Mouse (Mus musculus) heart, embryonic 16.5 days (tissue): ENCODE measurements around the gene Fgd5. TPM values are rescaled to one million over a fixed set of nuclear protein-coding genes. Genes with fewer than 3 reads are reported as not detected.

Experiments used
- ATAC-seq: fragments of 200-750 bp; cut with Nextera tagmentation; replicated peaks from 2 replicates; pipeline ENCODE4 v1.8.0; 2017; ENCODE audit warnings: moderate number of reproducible peaks; ENCODE audit not compliant: insufficient read depth, low FRiP score; ENCODE audit errors: extremely low read depth
- H3K27ac ChIP-seq: fragments of 300-500 bp; sonication (generic); 2 replicates; pipeline ENCODE4 v1.5.1; 2014; ENCODE audit warnings: mild to moderate bottlenecking, low read length, control low read depth, moderate library complexity
- H3K27me3 ChIP-seq: fragments of 300-500 bp; sonication (generic); 2 replicates; pipeline ENCODE4 v1.6.1; 2014; ENCODE audit warnings: low read length, mixed read lengths; ENCODE audit not compliant: control insufficient read depth, insufficient read depth
- H3K36me3 ChIP-seq: fragments of 300-500 bp; sonication (generic); 2 replicates; pipeline ENCODE4 v1.6.1; 2014; ENCODE audit not compliant: control insufficient read depth, insufficient read depth
- H3K4me1 ChIP-seq: fragments of 300-500 bp; sonication (generic); 2 replicates; pipeline ENCODE4 v1.6.1; 2014; ENCODE audit warnings: low read length, mixed read lengths; ENCODE audit not compliant: control insufficient read depth, insufficient read depth
- H3K4me2 ChIP-seq: fragments of 300-500 bp; sonication (generic); 2 replicates; pipeline ENCODE4 v1.6.1; 2014; ENCODE audit warnings: low read depth, mild to moderate bottlenecking, control low read depth, low read length
- H3K4me3 ChIP-seq: fragments of 300-500 bp; sonication (generic); 2 replicates; pipeline ENCODE4 v1.5.1; 2014; ENCODE audit warnings: mild to moderate bottlenecking, control low read depth, low read length
- H3K9ac ChIP-seq: fragments of 300-500 bp; sonication (generic); 2 replicates; pipeline ENCODE4 v1.6.1; 2014; ENCODE audit warnings: low read length, control low read depth
- H3K9me3 ChIP-seq: fragments of 300-500 bp; sonication (generic); replicated peaks from 2 replicates; pipeline ENCODE4 v1.6.1; 2016; ENCODE audit warnings: low read length; ENCODE audit not compliant: control insufficient read depth
- WGBS: fragments of 180-500 bp; shearing (Covaris S2); extraction: QIAGEN DNeasy Blood & Tissue Kit; methylation state at CpG from one replicate; pipeline ENCODE4 v1.1.7; 2014; 5-methylcytosine and 5-hydroxymethylcytosine counted together
- polyA plus RNA-seq: library from polyadenylated mRNA; unstranded; fragments of >200 nt; fragmentation: Nextera tagmentation; extraction: Ambion mirVana; gene quantifications from 2 replicates; pipeline ENCODE4 v1.2.1, GENCODE M21; 2015

Gene Fgd5
- polyA plus RNA-seq, 1 experiment from 2014 or later = 13.0 TPM

GRCm38 (mm10) chr6:92036372-92036771, 57.7 kb downstream of the Fgd5 start:
- H3K4me2 ChIP-seq = no peak overlapping the region
- no peak overlapping the region for H3K27ac ChIP-seq
- WGBS = 20% methylated on average over 5 of the region's 5 CpGs
- no peaks in the 10 kb centered on the region for H3K9me3 ChIP-seq
- H3K4me3 ChIP-seq = no peak overlapping the region
- 0 out of 2 replicates have a peak, but pooled peaks cover 2% of the 10 kb centered on the region for H3K27me3 ChIP-seq
- no peak overlapping the region for H3K9ac ChIP-seq
- no peaks in the 10 kb centered on the region for H3K36me3 ChIP-seq
- 0 out of 2 replicates have a peak, but pooled peaks cover 6% of the 10 kb centered on the region for H3K4me1 ChIP-seq
- no peak for ATAC-seq

GRCm38 (mm10) chr6:92038158-92038557, 59.5 kb downstream of the Fgd5 start:
- Histone ChIP-seq H3K36me3 (no peaks in the 10 kb centered on the region), H3K27ac (no peak overlapping the region), H3K4me2 (no peak overlapping the region), H3K9ac (no peak overlapping the region), H3K4me3 (no peak overlapping the region), H3K4me1 (peaks cover 11% of the 10 kb centered on the region; the same call in 1 of the 2 replicates), H3K9me3 (no peaks in the 10 kb centered on the region), H3K27me3 (0 out of 2 replicates have a peak, but pooled peaks cover 2% of the 10 kb centered on the region)
- 37% methylated on average over 3 of the region's 3 CpGs for WGBS
- no peak for ATAC-seq

- no peak overlapping the region for H3K4me3 ChIP-seq
- H3K9ac ChIP-seq = no peak overlapping the region
- H3K27ac ChIP-seq = no peak overlapping the region
- H3K36me3 ChIP-seq = no peaks in the 10 kb centered on the region
- 0 out of 2 replicates have a peak, but pooled peaks cover 2% of the 10 kb centered on the region for H3K27me3 ChIP-seq
- no peak for ATAC-seq
- WGBS = 50% methylated on average over 5 of the region's 5 CpGs
- H3K4me2 ChIP-seq = no peak overlapping the region
- peaks cover 5% of the 10 kb centered on the region; the same call in 1 of the 2 replicates for H3K4me1 ChIP-seq
- no peaks in the 10 kb centered on the region for H3K9me3 ChIP-seq
These were observed 62.6 kb downstream of the Fgd5 start for GRCm38 (mm10) chr6:92041271-92041670.

- H3K9me3 ChIP-seq = no peaks in the 10 kb centered on the region
- H3K4me3 ChIP-seq = no peak overlapping the region
- H3K27ac ChIP-seq = no peak overlapping the region
- ATAC-seq = no peak; the same call in 1 of the 2 replicates
- H3K4me2 ChIP-seq = no peak overlapping the region
- no peak overlapping the region for H3K9ac ChIP-seq
- H3K36me3 ChIP-seq = no peaks in the 10 kb centered on the region
- WGBS = 67% methylated on average over 4 of the region's 4 CpGs
- H3K4me1 ChIP-seq = peaks cover 5% of the 10 kb centered on the region; the same call in 1 of the 2 replicates
- 0 out of 2 replicates have a peak, but pooled peaks cover 2% of the 10 kb centered on the region for H3K27me3 ChIP-seq
These were observed 63.4 kb downstream of the Fgd5 start for GRCm38 (mm10) chr6:92042055-92042454.

- Histone ChIP-seq H3K4me2 (no peak overlapping the region), H3K27ac (no peak overlapping the region), H3K9ac (no peak overlapping the region), H3K9me3 (no peaks in the 10 kb centered on the region), H3K36me3 (no peaks in the 10 kb centered on the region), H3K4me3 (no peak overlapping the region), H3K4me1 (peaks cover 5% of the 10 kb centered on the region; the same call in 1 of the 2 replicates), H3K27me3 (no peaks in the 10 kb centered on the region)
- ATAC-seq = no peak
- WGBS = 30% methylated on average over 1 of the region's 1 CpGs
These were observed 64.2 kb downstream of the Fgd5 start for GRCm38 (mm10) chr6:92042850-92043249.

GRCm38 (mm10) chr6:92057768-92058167, 79.1 kb downstream of the Fgd5 start:
- Histone ChIP-seq H3K4me1 (no peaks in the 10 kb centered on the region; the same call in 1 of the 2 replicates), H3K4me2 (no peak overlapping the region), H3K27me3 (no peaks in the 10 kb centered on the region), H3K36me3 (no peaks in the 10 kb centered on the region), H3K4me3 (no peak overlapping the region), H3K27ac (no peak overlapping the region), H3K9me3 (no peaks in the 10 kb centered on the region), H3K9ac (no peak overlapping the region)
- WGBS = 62% methylated on average over 2 of the region's 2 CpGs
- no peak for ATAC-seq

GRCm38 (mm10) chr6:92061725-92062124, 83.0 kb downstream of the Fgd5 start:
- peak; percentile 24; the same call in 1 of the 2 replicates for ATAC-seq
- no peaks in the 10 kb centered on the region for H3K9me3 ChIP-seq
- H3K4me2 ChIP-seq = no peak overlapping the region
- no peaks in the 10 kb centered on the region for H3K27me3 ChIP-seq
- no peak overlapping the region for H3K9ac ChIP-seq
- H3K27ac ChIP-seq = no peak overlapping the region
- WGBS = 36% methylated on average over 5 of the region's 5 CpGs
- H3K4me3 ChIP-seq = no peak overlapping the region
- H3K4me1 ChIP-seq = no peaks in the 10 kb centered on the region; the same call in 1 of the 2 replicates
- no peaks in the 10 kb centered on the region for H3K36me3 ChIP-seq

GRCm38 (mm10) chr6:92063452-92063851, 84.8 kb downstream of the Fgd5 start:
- no peak overlapping the region for H3K27ac ChIP-seq
- H3K4me2 ChIP-seq = no peak overlapping the region
- no peak overlapping the region for H3K4me3 ChIP-seq
- 72% methylated on average over 2 of the region's 2 CpGs for WGBS
- H3K4me1 ChIP-seq = no peaks in the 10 kb centered on the region; the same call in 1 of the 2 replicates
- H3K9me3 ChIP-seq = no peaks in the 10 kb centered on the region
- H3K27me3 ChIP-seq = no peaks in the 10 kb centered on the region
- no peaks in the 10 kb centered on the region for H3K36me3 ChIP-seq
- no peak overlapping the region for H3K9ac ChIP-seq
- ATAC-seq = no peak

- H3K9ac ChIP-seq = no peak overlapping the region
- H3K9me3 ChIP-seq = no peaks in the 10 kb centered on the region
- no peak overlapping the region for H3K4me2 ChIP-seq
- no peak overlapping the region for H3K4me3 ChIP-seq
- 84% methylated on average over 10 of the region's 10 CpGs for WGBS
- no peak overlapping the region for H3K27ac ChIP-seq
- no peak for ATAC-seq
- H3K27me3 ChIP-seq = no peaks in the 10 kb centered on the region
- no peaks in the 10 kb centered on the region for H3K36me3 ChIP-seq
- H3K4me1 ChIP-seq = no peaks in the 10 kb centered on the region; the same call in 1 of the 2 replicates
These were observed 85.4 kb downstream of the Fgd5 start for GRCm38 (mm10) chr6:92064101-92064500.
